Mouse (Mus musculus) MN1 (cell line): Measurements from ENCODE around the gene Aig1.

ENCODE experiments used
- DNase-seq: peaks from one replicate; pipeline ENCODE4 v3.0.0-alpha.2; 2016; ENCODE audit warnings: low spot score

Gene Aig1

GRCm38 (mm10) chr10:13702688-13703087 is 166.1 kb downstream of the Aig1 start:
- no peak for DNase-seq

- DNase-seq = no peak
Observed at GRCm38 (mm10) chr10:13702043-13702442, 166.7 kb downstream of the Aig1 start.

GRCm38 (mm10) chr10:13696326-13696725 is 172.5 kb downstream of the Aig1 start:
- DNase-seq = no peak

GRCm38 (mm10) chr10:13693276-13693675 is 175.5 kb downstream of the Aig1 start:
- DNase-seq = no peak

- no peak for DNase-seq
Observed at GRCm38 (mm10) chr10:13690773-13691172, 178.0 kb downstream of the Aig1 start.

GRCm38 (mm10) chr10:13689841-13690590 is 178.8 kb downstream of the Aig1 start:
- DNase-seq = no peak

GRCm38 (mm10) chr10:13688386-13689120 is 180.2 kb downstream of the Aig1 start:
- no peak for DNase-seq

GRCm38 (mm10) chr10:13687182-13687810 is 181.5 kb downstream of the Aig1 start:
- no peak for DNase-seq

GRCm38 (mm10) chr10:13686127-13686526 is 182.7 kb downstream of the Aig1 start:
- DNase-seq = no peak

- DNase-seq = no peak
Observed at GRCm38 (mm10) chr10:13685366-13685765, 183.4 kb downstream of the Aig1 start.

GRCm38 (mm10) chr10:13684452-13684851 is 184.3 kb downstream of the Aig1 start:
- no peak for DNase-seq

GRCm38 (mm10) chr10:13682565-13682964 is 186.2 kb downstream of the Aig1 start:
- no peak for DNase-seq

GRCm38 (mm10) chr10:13677440-13677839 is 191.3 kb downstream of the Aig1 start:
- peak; percentile 21 for DNase-seq

- no peak for DNase-seq
Observed at GRCm38 (mm10) chr10:13675033-13675379, 193.8 kb downstream of the Aig1 start.

- no peak for DNase-seq
Observed at GRCm38 (mm10) chr10:13674304-13675032, 194.3 kb downstream of the Aig1 start.

- DNase-seq = no peak
Observed at GRCm38 (mm10) chr10:13667166-13667696, 201.5 kb downstream of the Aig1 start.

GRCm38 (mm10) chr10:13663476-13663875 is 205.3 kb downstream of the Aig1 start:
- no peak for DNase-seq

GRCm38 (mm10) chr10:13659778-13660177 is 209.0 kb downstream of the Aig1 start:
- no peak for DNase-seq

GRCm38 (mm10) chr10:13653739-13654462 is 214.9 kb downstream of the Aig1 start:
- DNase-seq = no peak

- DNase-seq = no peak
Observed at GRCm38 (mm10) chr10:13653326-13653725, 215.5 kb downstream of the Aig1 start.

GRCm38 (mm10) chr10:13652061-13652460 is 216.7 kb downstream of the Aig1 start:
- DNase-seq = no peak
